Mouse (Mus musculus) left cerebral cortex, postnatal 25 days (tissue): ENCODE data around the gene Hoxc5. TPM values are rescaled to one million over a fixed set of nuclear protein-coding genes. Genes with fewer than 3 reads are reported as not detected.

Experiments
- DNase-seq, 2 experiments: peaks; one replicate each; pipeline ENCODE4 v3.0.0; 2022; ENCODE audit warnings: low spot score in 2 of 2, mixed read lengths in 1 of 2
- intact Hi-C: fragments of 180-260 bp; cut with DNase I; formaldehyde crosslinking; loops from one replicate; pipeline ENCODE4 v1.15.1; 2025
- total RNA-seq, 2 experiments: library from RNA; stranded (reverse); gene quantifications; 2 replicates each; pipeline ENCODE4 v1.2.3; 2021

The Hoxc5 gene
- total RNA-seq, 2 experiments from 2014 or later: not detected

DNA sequence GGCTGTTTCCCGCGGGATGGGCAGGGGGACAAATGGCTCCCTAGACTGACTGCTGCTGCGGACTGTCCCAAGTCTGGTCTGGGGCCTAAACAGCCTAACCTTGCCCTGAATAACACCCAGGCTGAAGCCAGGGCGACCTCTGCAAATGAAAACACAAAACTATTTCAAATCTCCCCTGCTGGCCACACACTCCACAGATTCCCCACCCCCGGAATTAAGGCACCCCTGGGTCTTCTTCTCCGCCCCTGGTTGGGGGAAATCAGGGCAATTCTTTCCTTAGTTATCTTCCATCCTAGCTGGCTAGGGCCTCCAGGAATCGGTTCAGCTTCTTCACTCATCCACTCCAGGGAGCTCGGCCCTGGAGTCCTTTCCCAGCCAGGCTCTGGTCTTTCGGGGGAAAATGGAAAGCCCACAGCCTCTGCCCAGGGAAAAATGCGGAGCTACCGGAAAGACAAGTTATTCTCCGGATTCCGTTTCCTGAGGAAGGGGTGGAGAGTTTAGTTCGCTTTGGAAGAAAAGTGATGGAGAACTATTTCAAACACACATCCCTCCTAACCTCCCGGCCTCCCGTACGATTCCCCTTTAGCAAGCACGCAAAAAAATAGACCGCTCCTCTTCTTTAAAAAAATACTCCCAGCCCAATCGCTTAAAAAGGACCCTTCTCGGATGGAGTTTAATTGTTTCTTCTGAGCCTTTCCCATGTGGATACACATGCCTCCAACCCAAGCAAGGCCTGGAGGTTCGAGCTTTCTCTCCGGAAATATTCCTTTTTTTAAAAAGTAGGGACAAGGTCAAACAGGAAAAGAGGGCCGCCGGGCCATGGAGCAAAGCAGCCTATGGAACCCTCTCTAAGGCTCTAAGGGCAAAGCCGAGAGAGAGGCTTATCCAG lies 2.0 kb upstream of the Hoxc5 start:
- no peak for DNase-seq
- intact Hi-C loops: no loop called here

GRCm38 (mm10) chr15:102965892-102966775 lies 1.1 kb upstream of the Hoxc5 start:
- intact Hi-C loops: no loop called here

GRCm38 (mm10) chr15:102966776-102967311 lies 399 bp upstream of the Hoxc5 start, which contains the start of gene Hoxc10:
Gene Hoxc10, plus strand, starts transcription at chr15:102966796.
- no peak for DNase-seq
- intact Hi-C loops: no loop called here

More at GRCm38 (mm10) chr15:102965892-102966775, 1.1 kb upstream of the Hoxc5 start:
- no peak for DNase-seq

DNA sequence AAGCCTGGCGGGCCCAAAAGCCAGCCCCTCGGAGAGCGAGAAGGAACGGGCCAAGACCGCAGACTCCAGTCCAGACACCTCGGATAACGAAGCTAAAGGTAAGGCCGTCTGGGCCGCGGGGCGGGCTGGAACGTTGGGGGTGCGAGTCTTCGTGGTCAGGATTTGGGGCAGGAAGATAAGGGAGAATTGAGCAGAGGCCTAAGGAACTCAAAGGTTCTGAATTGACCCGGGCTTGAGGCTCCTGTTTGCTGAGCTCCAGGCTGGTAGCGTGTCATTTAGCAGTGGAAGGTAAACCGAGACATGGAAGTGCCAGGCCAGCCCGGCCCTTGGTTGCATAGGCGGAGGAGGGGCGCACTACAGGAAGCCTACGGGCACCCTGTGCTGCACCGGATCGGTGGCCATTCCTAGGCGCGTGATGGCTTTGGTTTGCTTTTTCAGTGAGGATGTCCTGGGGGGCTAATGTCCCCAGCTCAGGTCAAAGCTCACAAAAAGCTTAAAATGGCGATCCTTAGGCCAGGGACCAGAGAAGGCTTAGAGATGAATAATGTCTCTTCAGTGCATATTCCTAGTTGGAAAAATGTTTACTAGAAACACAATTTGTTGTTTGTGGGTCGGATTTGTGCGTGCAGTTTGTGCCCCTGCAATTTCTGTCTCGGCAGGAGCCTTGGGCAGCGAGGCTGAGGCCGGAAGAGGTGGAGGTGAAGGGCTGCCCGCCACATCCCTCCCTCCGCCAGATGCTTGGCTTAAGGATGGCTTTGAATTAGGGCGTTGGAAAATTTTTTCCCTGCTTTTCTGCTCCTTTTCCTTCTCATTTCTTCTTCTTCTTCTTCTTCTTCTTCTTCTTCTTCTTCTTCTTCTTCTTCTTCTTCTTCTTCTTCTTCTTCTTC lies 511 bp downstream of the Hoxc5 start:
- intact Hi-C loops: no loop called here
- no peak for DNase-seq

DNA sequence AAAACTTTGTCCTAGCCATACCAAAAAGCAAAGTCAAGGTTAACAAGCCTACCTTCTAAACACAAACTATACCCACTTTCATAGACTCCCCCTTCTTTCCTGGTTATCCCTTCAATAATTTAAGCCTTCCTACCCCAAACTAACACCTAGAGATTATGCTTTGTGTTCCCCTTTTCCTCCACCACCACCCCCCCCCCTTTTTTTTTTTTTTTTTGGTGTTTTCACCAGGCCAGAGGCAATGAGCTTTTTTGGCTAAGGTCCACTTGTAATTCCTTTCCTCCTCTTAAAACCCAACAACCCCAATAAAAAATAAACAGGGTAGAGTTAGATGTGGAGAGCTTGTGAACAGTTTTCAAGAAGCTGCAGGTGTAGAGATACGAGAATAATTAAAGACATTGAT lies 2.1 kb downstream of the Hoxc5 start:
- DNase-seq: no peak
- intact Hi-C loops: no loop called here

DNA sequence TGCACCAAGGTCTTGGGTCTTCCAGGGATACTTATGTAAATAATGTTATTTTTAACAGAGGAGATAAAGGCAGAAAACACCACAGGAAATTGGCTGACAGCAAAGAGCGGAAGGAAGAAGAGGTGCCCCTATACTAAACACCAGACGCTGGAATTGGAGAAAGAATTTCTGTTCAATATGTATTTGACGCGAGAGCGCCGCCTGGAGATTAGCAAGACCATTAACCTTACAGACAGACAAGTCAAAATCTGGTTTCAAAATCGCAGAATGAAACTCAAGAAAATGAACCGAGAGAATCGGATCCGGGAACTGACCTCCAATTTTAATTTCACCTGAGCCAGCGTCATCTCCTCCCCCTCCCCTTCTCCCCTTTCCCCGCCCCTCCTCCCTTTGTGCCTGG lies 3.5 kb downstream of the Hoxc5 start:
- intact Hi-C loops: loop anchor here (5.0 kb wide), 1 partner anchor 208 kb away; no protein-coding TSS in a partner anchor
- DNase-seq: no peak

GRCm38 (mm10) chr15:102972254-102972653 lies 5.0 kb downstream of the Hoxc5 start:
- DNase-seq: no peak
- intact Hi-C loops: loop anchor here (5.0 kb wide), 1 partner anchor 210 kb away; no protein-coding TSS in a partner anchor

GRCm38 (mm10) chr15:102972753-102973152 lies 5.5 kb downstream of the Hoxc5 start:
- intact Hi-C loops: loop anchor here (5.0 kb wide), 1 partner anchor 210 kb away; no protein-coding TSS in a partner anchor
- no peak for DNase-seq

- intact Hi-C loops: no loop called here
- no peak for DNase-seq
Observed at GRCm38 (mm10) chr15:102975034-102975433, 7.8 kb downstream of the Hoxc5 start.

- DNase-seq: no peak
- intact Hi-C loops: no loop called here
Observed at GRCm38 (mm10) chr15:102975688-102976111, 8.5 kb downstream of the Hoxc5 start.

GRCm38 (mm10) chr15:102976171-102976570 lies 8.9 kb downstream of the Hoxc5 start, which contains the start of gene Hoxc9:
Gene Hoxc9, plus strand, starts transcription at chr15:102976439.
- DNase-seq: no peak
- intact Hi-C loops: no loop called here

DNA sequence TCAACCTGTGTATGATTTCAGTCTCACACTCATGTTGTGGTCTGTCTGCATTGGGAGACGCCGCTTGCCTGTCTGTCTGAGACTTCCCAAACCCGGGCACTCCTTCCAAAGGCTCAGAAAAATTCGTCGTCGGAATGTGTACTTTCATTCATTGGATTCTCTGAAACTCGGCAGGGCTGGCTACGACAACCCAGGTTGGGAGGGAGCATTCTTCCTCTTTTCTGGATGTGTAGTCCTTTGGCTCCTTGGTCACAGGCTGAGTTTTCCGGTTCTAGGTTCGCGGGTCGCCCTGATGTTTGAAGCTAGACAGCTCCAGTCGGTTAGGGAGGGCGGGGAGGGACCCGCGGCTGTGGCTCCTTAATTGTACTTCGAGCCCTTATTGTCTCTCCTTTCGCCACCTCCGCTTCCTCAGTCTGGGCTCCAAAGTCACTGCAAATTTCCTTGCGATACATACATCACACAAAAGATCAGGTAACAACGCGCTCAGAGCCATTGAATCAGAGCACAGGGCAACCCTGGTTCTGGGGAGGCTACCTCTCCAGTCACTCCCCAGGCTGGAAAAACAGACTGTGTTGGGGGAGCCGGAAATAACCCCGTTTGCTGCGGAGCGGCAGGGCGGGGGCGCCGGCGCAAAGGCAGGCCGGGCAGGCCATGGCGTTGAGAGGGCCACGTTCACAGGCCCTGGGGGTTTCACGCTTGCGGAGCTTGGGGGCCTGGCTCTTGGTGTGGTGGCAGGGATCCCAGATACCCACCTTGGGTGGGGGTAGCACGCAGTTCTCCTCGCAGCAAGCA lies 9.6 kb downstream of the Hoxc5 start:
- intact Hi-C loops: no loop called here
- no peak for DNase-seq

DNA sequence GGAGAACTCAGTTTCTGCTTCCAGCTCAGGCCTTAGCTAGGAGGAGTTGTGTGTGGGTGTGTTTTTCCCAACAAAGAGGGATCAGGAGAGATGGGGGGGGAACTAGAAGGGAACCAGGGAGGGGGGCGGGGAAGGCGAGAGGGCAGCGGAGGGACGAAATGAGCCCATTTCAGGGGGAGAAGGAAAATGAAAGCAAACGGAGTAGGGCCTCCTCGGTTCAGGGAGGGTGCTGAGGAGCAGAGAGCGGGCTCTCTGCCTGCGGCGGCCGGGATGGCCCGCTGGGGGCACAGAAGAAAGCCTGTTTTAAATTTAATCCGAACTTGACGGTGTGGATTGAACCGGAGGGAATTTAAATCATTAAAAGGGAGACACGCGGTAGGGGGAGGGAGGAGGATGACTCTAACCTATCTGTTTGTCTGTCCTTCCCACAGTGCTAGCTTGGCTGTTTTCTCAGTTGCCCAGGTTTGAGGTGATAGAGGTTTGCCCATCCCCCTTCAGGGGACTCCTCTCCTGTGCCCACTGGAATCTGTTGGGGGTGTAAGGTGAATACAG lies 10.3 kb downstream of the Hoxc5 start:
- intact Hi-C loops: no loop called here
- DNase-seq: no peak

GRCm38 (mm10) chr15:102978615-102979515 lies 11.6 kb downstream of the Hoxc5 start:
- intact Hi-C loops: no loop called here
- no peak for DNase-seq

GRCm38 (mm10) chr15:102979936-102980335 lies 12.7 kb downstream of the Hoxc5 start:
- DNase-seq: no peak
- intact Hi-C loops: loop anchor here (10.0 kb wide), 1 partner anchor 285 kb away; no protein-coding TSS in a partner anchor

DNA sequence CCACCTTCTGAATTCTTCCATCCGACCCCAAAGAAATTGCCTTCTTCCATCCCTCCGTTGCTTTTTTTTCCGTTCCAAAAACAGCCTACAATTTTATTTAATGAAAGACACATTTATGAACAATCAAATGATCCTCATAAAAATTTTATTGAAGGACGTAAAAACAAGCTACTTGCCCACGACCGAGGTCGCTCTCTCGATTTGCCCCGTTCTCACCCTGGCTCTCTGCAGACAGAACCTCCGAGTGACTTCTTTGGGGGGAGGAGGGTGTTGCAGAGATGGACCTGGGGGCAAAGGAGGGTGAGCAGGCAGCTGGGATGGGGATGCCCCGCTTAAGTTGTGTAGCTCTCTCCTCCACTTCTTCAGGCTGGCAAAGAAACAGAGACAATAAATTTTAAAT lies 13.1 kb downstream of the Hoxc5 start:
- no peak for DNase-seq
- intact Hi-C loops: loop anchor here (10.0 kb wide), 1 partner anchor 286 kb away; no protein-coding TSS in a partner anchor

DNA sequence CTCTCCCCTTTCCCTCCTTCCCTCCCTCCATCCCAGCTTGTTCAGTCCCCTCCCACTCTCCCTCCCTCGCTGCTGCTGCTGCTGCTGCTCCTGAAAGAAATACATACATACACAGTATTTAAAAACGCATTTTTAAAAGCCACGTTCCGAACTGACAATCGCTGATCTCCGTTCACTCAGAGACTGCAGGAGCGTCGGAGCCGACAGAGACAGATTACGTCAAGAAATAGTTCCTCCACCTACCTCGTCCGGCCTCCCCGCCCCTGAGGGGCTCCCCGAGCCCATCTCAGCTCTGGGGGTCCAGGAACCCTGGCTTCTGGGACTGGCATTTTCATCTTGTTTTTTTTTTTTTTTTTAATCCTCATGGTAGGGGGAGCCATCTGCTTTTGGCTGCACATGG lies 13.7 kb downstream of the Hoxc5 start:
- DNase-seq: no peak
- intact Hi-C loops: loop anchor here (10.0 kb wide), 1 partner anchor 286 kb away; no protein-coding TSS in a partner anchor
